Mouse (Mus musculus) C2C12 (cell line): ENCODE measurements at regions not wholly inside any gene's neighbourhood (a gene's known extent, or its start where the extent isn't known, plus 50 kb on each side); places are given as distances from the start of the nearest gene placed in this dataset.

Source experiments
- CEBPB ChIP-seq: IDR thresholded peaks from one replicate; pipeline ENCODE4 v1.6.1; 2011; ENCODE audit warnings: low read depth, mild to moderate bottlenecking, control low read depth, moderate library complexity
- CTCF ChIP-seq: IDR thresholded peaks from one replicate; pipeline ENCODE4 v1.5.1; 2011; ENCODE audit not compliant: control insufficient read depth, insufficient read depth, insufficient read length
- MAX ChIP-seq: IDR thresholded peaks from one replicate; pipeline ENCODE4 v1.6.1; 2011; ENCODE audit warnings: mild to moderate bottlenecking, control low read depth
- MYOD1 ChIP-seq: IDR thresholded peaks from one replicate; pipeline ENCODE4 v1.6.1; 2011; ENCODE audit warnings: low read depth; ENCODE audit not compliant: control insufficient read depth, insufficient read length
- USF1 ChIP-seq: IDR thresholded peaks from one replicate; pipeline ENCODE4 v1.6.1; 2011; ENCODE audit warnings: low read depth, mild to moderate bottlenecking, control low read depth, moderate library complexity

DNA sequence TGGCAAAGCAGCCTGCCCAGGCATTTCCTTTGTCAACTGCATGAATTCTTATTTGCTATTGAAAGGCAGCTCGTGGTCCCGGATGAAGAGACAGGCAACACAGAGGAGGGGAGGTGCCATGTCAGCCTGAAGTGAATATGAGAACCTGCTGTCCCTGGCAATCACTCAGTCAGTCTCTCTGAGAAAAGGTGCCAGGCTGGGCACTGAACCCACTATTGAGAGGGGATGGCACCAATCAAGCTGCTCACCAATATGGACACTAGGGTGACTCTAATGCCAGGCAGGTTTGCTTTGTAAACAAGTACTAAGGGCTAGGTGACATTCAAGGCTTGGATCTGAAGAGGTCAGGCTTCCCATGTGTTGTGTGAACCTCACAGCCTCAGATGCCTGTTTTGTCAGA is 222.0 kb upstream of the Wscd1 start:
- TF ChIP-seq USF1 = no peak
- TF ChIP-seq CTCF = no peak
- TF ChIP-seq MYOD1 = no peak
- no peak for TF ChIP-seq CEBPB
- TF ChIP-seq MAX = no peak
